Mouse (Mus musculus): Measurements from ENCODE around the gene Usp30. TPM values are rescaled to one million over a fixed set of nuclear protein-coding genes. Genes with fewer than 3 reads are reported as not detected.

Gene Usp30
- polyA plus RNA-seq, 1 experiment from 2014 or later, result 16.7 TPM

- H3K4me3 ChIP-seq (replicated peaks), result no peak overlapping the region
- H3K27ac ChIP-seq, result no peak overlapping the region
- H3K9me3 ChIP-seq, result no peaks in the 10 kb centered on the region
- peaks cover 20% of the 10 kb centered on the region for H3K4me1 ChIP-seq (replicated peaks)
- ATAC-seq, result no peak
- no peak overlapping the region for H3K9ac ChIP-seq (replicated peaks)
- whole genome bisulfite sequencing, result 96% methylated on average over 1 of the region's 1 CpGs
- no peaks in the 10 kb centered on the region for H3K27me3 ChIP-seq
- H3K4me2 ChIP-seq (replicated peaks), result no peak overlapping the region
- peaks cover 52% of the 10 kb centered on the region for H3K36me3 ChIP-seq
Observed at GRCm38 (mm10) chr5:114102807-114103206, 37.5 kb downstream of the Usp30 start.

DNA sequence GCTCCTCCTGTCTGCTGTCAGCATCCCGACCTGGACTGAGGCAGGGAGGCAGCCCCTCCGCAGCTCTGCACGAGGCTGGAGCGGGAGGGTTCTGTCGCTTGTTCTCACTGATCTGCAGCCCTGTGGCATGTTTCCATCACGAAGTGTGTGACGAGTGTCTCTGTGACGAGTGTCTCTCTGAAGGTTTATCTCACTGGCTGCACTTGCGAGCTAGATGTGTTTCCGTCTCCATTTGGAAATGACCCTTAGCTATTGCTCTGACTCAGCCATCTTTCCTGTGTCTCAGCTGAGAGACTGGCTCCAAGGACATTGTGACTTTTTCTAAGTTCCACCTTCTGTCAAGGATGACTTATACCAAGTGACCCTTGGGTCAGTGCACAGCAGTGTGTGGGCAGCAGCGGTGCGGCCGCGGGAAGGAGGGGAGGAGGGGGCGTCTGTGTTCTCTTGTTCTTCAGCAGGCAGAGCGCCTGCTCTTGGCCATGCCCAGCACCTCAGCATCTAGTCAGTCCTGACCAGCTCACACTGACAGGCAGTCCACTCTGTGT lies 41.2 kb downstream of the Usp30 start:
- peaks cover 89% of the 10 kb centered on the region for H3K36me3 ChIP-seq
- no peak overlapping the region for H3K9ac ChIP-seq (replicated peaks)
- H3K27ac ChIP-seq, result no peak overlapping the region
- WGBS, result 88% methylated on average over 16 of the region's 16 CpGs
- no peaks in the 10 kb centered on the region for H3K27me3 ChIP-seq
- no peak overlapping the region for H3K4me3 ChIP-seq (replicated peaks)
- no peak for ATAC-seq
- peaks cover 6% of the 10 kb centered on the region for H3K4me1 ChIP-seq (replicated peaks)
- H3K9me3 ChIP-seq, result no peaks in the 10 kb centered on the region
- H3K4me2 ChIP-seq (replicated peaks), result no peak overlapping the region

GRCm38 (mm10) chr5:114113334-114113733 lies 48.1 kb downstream of the Usp30 start:
- 89% methylated on average over 6 of the region's 6 CpGs for WGBS
- ATAC-seq, result no peak
- H3K4me2 ChIP-seq (replicated peaks), result no peak overlapping the region
- H3K27ac ChIP-seq, result no peak overlapping the region
- no peaks in the 10 kb centered on the region for H3K9me3 ChIP-seq
- H3K4me3 ChIP-seq (replicated peaks), result no peak overlapping the region
- no peaks in the 10 kb centered on the region for H3K27me3 ChIP-seq
- H3K36me3 ChIP-seq, result peaks cover 95% of the 10 kb centered on the region
- no peak overlapping the region for H3K9ac ChIP-seq (replicated peaks)
- no peaks in the 10 kb centered on the region for H3K4me1 ChIP-seq (replicated peaks)

- peaks cover 93% of the 10 kb centered on the region for H3K36me3 ChIP-seq
- H3K9ac ChIP-seq (replicated peaks), result no peak overlapping the region
- no peaks in the 10 kb centered on the region for H3K27me3 ChIP-seq
- H3K4me1 ChIP-seq (replicated peaks), result no peaks in the 10 kb centered on the region
- H3K4me3 ChIP-seq (replicated peaks), result no peak overlapping the region
- 86% methylated on average over 5 of the region's 5 CpGs for WGBS
- no peak overlapping the region for H3K27ac ChIP-seq
- ATAC-seq, result no peak
- no peaks in the 10 kb centered on the region for H3K9me3 ChIP-seq
- H3K4me2 ChIP-seq (replicated peaks), result no peak overlapping the region
Observed at GRCm38 (mm10) chr5:114115030-114115429, 49.8 kb downstream of the Usp30 start.

DNA sequence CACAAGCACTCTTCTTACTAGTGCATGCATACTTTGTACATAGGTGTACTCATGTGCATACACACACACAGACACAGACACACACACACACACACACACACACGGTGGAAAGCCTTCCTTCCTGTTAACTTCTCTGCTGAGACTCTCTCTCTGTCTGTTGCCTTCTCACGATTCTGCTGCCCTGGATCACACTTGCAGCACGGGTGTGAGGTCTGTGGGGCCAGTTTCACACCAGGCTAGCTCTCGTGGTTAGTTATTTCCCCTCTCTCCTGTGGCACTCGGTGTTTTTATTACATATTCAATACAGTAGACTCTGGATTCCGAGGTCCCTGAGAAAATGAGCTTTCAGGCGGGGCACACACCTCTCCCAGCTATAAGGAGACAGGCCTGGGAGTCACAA lies 51.3 kb downstream of the Usp30 start:
- Histone ChIP-seq H3K27ac (no peak overlapping the region), H3K4me3 (replicated peaks) (no peak overlapping the region), H3K4me1 (replicated peaks) (no peaks in the 10 kb centered on the region), H3K9ac (replicated peaks) (no peak overlapping the region), H3K4me2 (replicated peaks) (no peak overlapping the region), H3K36me3 (peaks cover 93% of the 10 kb centered on the region), H3K27me3 (no peaks in the 10 kb centered on the region), H3K9me3 (no peaks in the 10 kb centered on the region)
- WGBS, result 94% methylated on average over 7 of the region's 7 CpGs
- no peak for ATAC-seq

DNA sequence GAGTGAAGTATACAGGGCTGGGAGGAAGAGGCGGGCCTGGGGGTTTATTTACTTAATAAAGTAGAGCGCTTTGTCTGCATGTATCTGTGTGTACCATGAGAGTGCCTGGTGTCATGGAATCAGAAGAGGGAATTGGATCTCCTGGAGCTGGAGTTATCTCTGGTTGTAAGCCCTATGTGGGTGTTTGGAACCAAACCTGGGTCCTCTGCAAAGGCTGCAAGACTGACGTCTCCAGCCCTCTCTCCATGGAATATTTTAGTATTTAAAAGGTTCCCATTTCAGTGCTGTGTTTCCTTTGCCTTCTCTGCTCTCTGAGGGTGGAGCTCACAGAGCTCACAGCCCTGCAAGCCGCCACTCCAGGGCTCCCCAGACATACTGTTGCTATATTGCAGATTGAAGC lies 54.5 kb downstream of the Usp30 start:
- H3K27me3 ChIP-seq, result no peaks in the 10 kb centered on the region
- no peak overlapping the region for H3K9ac ChIP-seq (replicated peaks)
- no peak overlapping the region for H3K4me3 ChIP-seq (replicated peaks)
- no peak overlapping the region for H3K27ac ChIP-seq
- no peaks in the 10 kb centered on the region for H3K4me1 ChIP-seq (replicated peaks)
- 85% methylated on average over 4 of the region's 4 CpGs for WGBS
- H3K9me3 ChIP-seq, result no peaks in the 10 kb centered on the region
- peaks cover 94% of the 10 kb centered on the region for H3K36me3 ChIP-seq
- H3K4me2 ChIP-seq (replicated peaks), result no peak overlapping the region
- ATAC-seq, result no peak

DNA sequence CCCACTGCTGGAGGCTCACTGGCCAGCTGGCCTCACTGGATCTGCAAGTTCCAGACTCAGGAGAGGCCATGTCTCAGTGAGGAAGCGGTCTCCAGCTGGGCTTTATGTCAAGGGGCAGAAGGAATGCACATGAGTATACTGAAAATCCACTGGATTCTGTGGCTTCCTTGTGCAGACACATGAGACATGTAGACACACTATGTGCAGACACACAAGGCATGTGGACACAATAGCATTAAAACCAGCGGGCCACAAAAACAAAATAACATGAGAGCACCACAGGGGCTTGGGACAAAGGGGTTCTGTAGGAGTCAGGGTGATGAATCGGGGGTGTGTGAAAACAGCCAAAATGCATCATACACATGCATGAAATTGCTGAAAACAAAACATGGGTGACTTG lies 60.7 kb downstream of the Usp30 start:
- WGBS, result 89% methylated on average over 3 of the region's 3 CpGs
- ATAC-seq, result no peak
- Histone ChIP-seq H3K4me2 (replicated peaks) (no peak overlapping the region), H3K36me3 (peaks cover 48% of the 10 kb centered on the region), H3K9ac (replicated peaks) (no peak overlapping the region), H3K4me3 (replicated peaks) (no peak overlapping the region), H3K27ac (no peak overlapping the region), H3K9me3 (no peaks in the 10 kb centered on the region), H3K27me3 (no peaks in the 10 kb centered on the region), H3K4me1 (replicated peaks) (peaks cover 10% of the 10 kb centered on the region; the same call in 1 of the 2 replicates)

DNA sequence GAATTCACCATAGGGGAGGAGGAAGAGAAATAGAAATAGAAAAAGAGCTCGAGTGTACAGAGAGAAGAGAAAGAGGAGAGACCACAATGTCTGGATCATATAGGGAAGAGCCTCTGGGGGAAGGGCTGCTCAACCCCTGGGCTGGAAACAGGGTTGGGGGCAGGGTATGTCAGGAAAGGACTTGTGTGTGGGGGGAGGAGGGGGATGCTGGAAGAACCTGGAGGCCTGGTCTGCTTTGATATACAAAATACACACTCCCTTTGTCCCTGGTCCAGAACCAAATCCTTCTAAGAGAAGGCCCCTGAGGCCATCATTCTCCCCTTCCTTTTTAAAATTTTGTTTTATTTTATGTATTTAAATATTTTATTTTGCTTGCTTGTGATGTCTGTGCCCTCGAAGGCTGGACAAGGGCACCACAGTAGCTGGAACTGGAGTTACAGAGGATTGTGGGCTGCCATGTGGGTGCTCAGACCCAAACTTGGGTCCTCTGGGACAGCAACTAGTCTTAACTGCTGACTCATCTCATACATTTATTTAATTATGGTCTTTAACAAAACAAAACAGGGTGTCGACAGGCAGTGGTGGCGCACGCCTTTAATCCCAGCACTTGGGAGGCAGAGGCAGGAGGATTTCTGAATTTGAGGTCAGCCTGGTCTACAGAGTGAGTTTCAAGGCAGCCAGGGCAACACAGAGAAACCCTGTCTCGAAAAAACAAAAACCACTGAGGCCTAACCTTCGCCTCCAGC lies 61.4 kb downstream of the Usp30 start:
- no peak overlapping the region; the same call in 1 of the 2 replicates for H3K27ac ChIP-seq
- peaks cover 41% of the 10 kb centered on the region for H3K36me3 ChIP-seq
- ATAC-seq, result no peak
- H3K27me3 ChIP-seq, result no peaks in the 10 kb centered on the region
- H3K4me3 ChIP-seq (replicated peaks), result 0 out of 2 replicates have a peak overlapping the region, but pooled peaks have one; percentile 62
- H3K4me2 ChIP-seq (replicated peaks), result peak overlapping the region; percentile 89
- no peak overlapping the region for H3K9ac ChIP-seq (replicated peaks)
- peaks cover 13% of the 10 kb centered on the region for H3K4me1 ChIP-seq (replicated peaks)
- H3K9me3 ChIP-seq, result no peaks in the 10 kb centered on the region
- WGBS, result 88% methylated on average over 7 of the region's 7 CpGs

DNA sequence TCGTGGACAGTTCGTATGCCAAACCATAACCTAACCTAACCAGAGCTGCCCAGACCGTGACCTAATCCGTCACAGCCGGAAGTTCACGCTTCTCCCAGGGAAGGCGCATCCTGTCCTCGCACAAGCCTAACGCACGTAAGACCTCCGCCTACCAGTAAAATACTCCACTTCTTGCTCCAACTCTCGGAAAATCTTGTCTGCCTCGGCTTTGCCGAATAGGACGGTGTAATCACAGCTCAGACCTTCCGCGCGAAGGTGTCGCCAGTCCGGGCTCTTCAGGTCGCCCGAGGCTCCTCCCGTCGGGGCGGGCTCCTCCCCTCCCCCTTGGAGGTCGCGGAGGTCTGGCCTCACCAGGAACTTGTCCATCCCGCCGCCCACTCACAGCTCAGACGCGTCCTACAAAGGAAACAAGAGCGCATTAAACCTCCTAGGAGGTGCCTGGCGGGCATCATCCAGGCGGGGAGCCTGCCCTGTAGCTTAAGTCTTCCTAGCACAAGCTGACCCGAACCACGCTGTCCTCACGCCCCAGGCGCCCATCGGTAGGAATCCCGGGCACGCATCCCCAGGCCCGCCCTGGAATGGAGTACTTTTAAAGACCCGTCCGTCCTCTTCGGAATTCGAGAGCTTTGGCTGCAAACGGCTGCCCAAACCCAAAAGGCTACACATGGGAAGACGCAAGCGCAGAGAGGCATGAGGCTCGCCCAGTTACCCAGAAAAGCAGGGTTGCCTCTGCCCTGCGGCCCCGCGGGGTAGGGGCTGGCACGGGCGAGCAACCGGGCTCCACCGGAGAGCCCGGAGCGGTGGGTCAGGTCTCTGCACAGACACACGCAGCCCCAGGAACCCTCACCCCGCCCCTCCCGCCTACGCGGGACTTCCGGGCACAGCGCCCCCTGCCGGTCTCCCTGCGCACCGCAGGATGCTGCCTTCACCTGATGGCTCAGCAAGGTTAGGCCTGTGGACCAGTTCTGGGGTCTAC lies 62.4 kb downstream of the Usp30 start, which contains the start of gene Alkbh2:
TSS of gene Alkbh2 (minus strand) at position 845 of the 976 bp plus-strand sequence.
- Histone ChIP-seq H3K36me3 (peaks cover 31% of the 10 kb centered on the region), H3K27me3 (no peaks in the 10 kb centered on the region), H3K4me3 (replicated peaks) (peak within 1 kb of the TSS; percentile 62), H3K9ac (replicated peaks) (peak within 1 kb of the TSS; percentile 73), H3K4me2 (replicated peaks) (peak within 1 kb of the TSS; percentile 89), H3K27ac (peak within 1 kb of the TSS; percentile 82), H3K4me1 (replicated peaks) (peaks cover 23% of the 10 kb centered on the region), H3K9me3 (no peaks in the 10 kb centered on the region)
- WGBS, result under 1% methylated on average over 69 of the region's 69 CpGs
- ATAC-seq, result peak; percentile 21

- Histone ChIP-seq H3K4me1 (replicated peaks) (peaks cover 26% of the 10 kb centered on the region), H3K9me3 (no peaks in the 10 kb centered on the region), H3K4me2 (replicated peaks) (peak overlapping the region; percentile 98), H3K4me3 (replicated peaks) (peak overlapping the region; percentile 88), H3K27me3 (no peaks in the 10 kb centered on the region), H3K27ac (no peak overlapping the region), H3K9ac (replicated peaks) (no peak overlapping the region), H3K36me3 (peaks cover 11% of the 10 kb centered on the region; the same call in 1 of the 2 replicates)
- ATAC-seq, result no peak
- 80% methylated on average over 15 of the region's 15 CpGs for WGBS
Observed at GRCm38 (mm10) chr5:114129550-114130210, 64.4 kb downstream of the Usp30 start.

GRCm38 (mm10) chr5:114130211-114130605 lies 64.9 kb downstream of the Usp30 start, which contains the start of gene Ung:
Ung (plus strand) TSS chr5:114130386.
- 1% methylated on average over 29 of the region's 29 CpGs for WGBS
- peak; percentile 41 for ATAC-seq

More at GRCm38 (mm10) chr5:114130211-114130605, 64.9 kb downstream of the Usp30 start, which contains the start of gene Ung:
- H3K9me3 ChIP-seq, result no peaks in the 10 kb centered on the region
- peak within 1 kb of the TSS; percentile 70 for H3K9ac ChIP-seq (replicated peaks)
- H3K27ac ChIP-seq, result 0 out of 2 replicates have a peak within 1 kb of the TSS, but pooled peaks have one; percentile 19
- H3K4me3 ChIP-seq (replicated peaks), result peak within 1 kb of the TSS; percentile 88
- peaks cover 6% of the 10 kb centered on the region; the same call in 1 of the 2 replicates for H3K36me3 ChIP-seq
- H3K4me1 ChIP-seq (replicated peaks), result peaks cover 26% of the 10 kb centered on the region
- H3K4me2 ChIP-seq (replicated peaks), result peak within 1 kb of the TSS; percentile 98
- no peaks in the 10 kb centered on the region for H3K27me3 ChIP-seq

Measured in midbrain, embryonic 13.5 days (tissue).